Mouse (Mus musculus) limb, embryonic 14.5 days (tissue): ENCODE measurements around the gene Ahsa1. TPM values are rescaled to one million over a fixed set of nuclear protein-coding genes. Genes with fewer than 3 reads are reported as not detected.

Source experiments
- ATAC-seq: fragments of 200-750 bp; cut with Nextera tagmentation; 2 replicates; pipeline ENCODE4 v1.8.0; 2017; ENCODE audit warnings: low read depth, moderate number of reproducible peaks, moderate TSS enrichment; ENCODE audit not compliant: low FRiP score
- DNase-seq: peaks from one replicate; pipeline ENCODE4 v3.0.0-alpha.2; 2015; ENCODE audit warnings: low spot score
- H3K27ac ChIP-seq: fragments of 300-500 bp; sonication (generic); replicated peaks from 2 replicates; pipeline ENCODE4 v1.5.1; 2014; ENCODE audit warnings: low read depth, mild to moderate bottlenecking, low read length, moderate library complexity, mixed read lengths
- H3K27me3 ChIP-seq: fragments of 300-500 bp; sonication (generic); 2 replicates; pipeline ENCODE4 v1.6.1; 2014; ENCODE audit warnings: low read length, mixed read lengths; ENCODE audit not compliant: control insufficient read depth, insufficient read depth
- H3K36me3 ChIP-seq: fragments of 300-500 bp; sonication (generic); 2 replicates; pipeline ENCODE4 v1.6.1; 2014; ENCODE audit warnings: mild to moderate bottlenecking, low read length, moderate library complexity, mixed read lengths; ENCODE audit not compliant: control insufficient read depth, insufficient read depth
- H3K4me1 ChIP-seq: fragments of 300-500 bp; sonication (generic); 2 replicates; pipeline ENCODE4 v1.6.1; 2014; ENCODE audit warnings: antibody characterized with exemption, low read length, mixed read lengths; ENCODE audit not compliant: control insufficient read depth, insufficient read depth
- H3K4me2 ChIP-seq: fragments of 300-500 bp; sonication (generic); replicated peaks from 2 replicates; pipeline ENCODE4 v1.6.1; 2014; ENCODE audit warnings: low read depth, mild to moderate bottlenecking, low read length, moderate library complexity; ENCODE audit not compliant: severe bottlenecking
- H3K4me3 ChIP-seq: fragments of 300-500 bp; sonication (generic); replicated peaks from 2 replicates; pipeline ENCODE4 v1.5.1; 2014; ENCODE audit warnings: low read length
- H3K9ac ChIP-seq: fragments of 300-500 bp; sonication (generic); 2 replicates; pipeline ENCODE4 v1.6.1; 2014; ENCODE audit warnings: mild to moderate bottlenecking, low read depth, low read length, moderate library complexity; ENCODE audit not compliant: severe bottlenecking
- H3K9me3 ChIP-seq: fragments of 300-500 bp; sonication (generic); 2 replicates; pipeline ENCODE4 v1.6.1; 2016; ENCODE audit warnings: low read length; ENCODE audit not compliant: control insufficient read depth
- POLR2A ChIP-seq: fragments of 200-500 bp; IDR thresholded peaks from 2 replicates; pipeline ENCODE4 v1.8.0; 2012; ENCODE audit warnings: inconsistent platforms, mild to moderate bottlenecking, moderate library complexity, borderline replicate concordance; ENCODE audit not compliant: insufficient read depth, insufficient read length; ENCODE audit errors: extremely low read depth
- WGBS: fragments of 180-500 bp; shearing (Covaris S2); extraction: QIAGEN DNeasy Blood & Tissue Kit; methylation state at CpG from one replicate; pipeline ENCODE4 v1.1.7; 2014; 5-methylcytosine and 5-hydroxymethylcytosine counted together
- polyA plus RNA-seq, 2 experiments: library from polyadenylated mRNA; depleted of rRNA in 1 of 2; stranded (reverse) in 1 of 2; unstranded in 1 of 2; fragments of >200 nt; fragmentation: Nextera tagmentation in 1 of 2; extraction: Ambion mirVana in 1 of 2; gene quantifications; 2 replicates each; pipeline versions ENCODE4 v1.2.1 to v1.2.3; 2012 to 2014

Gene Ahsa1
- polyA plus RNA-seq, 2 experiments = 168 to 187 TPM

- H3K4me3 ChIP-seq = no peak overlapping the region
- peaks cover 92% of the 10 kb centered on the region for H3K36me3 ChIP-seq
- no peak overlapping the region for H3K9ac ChIP-seq
- no peaks in the 10 kb centered on the region for H3K9me3 ChIP-seq
- ATAC-seq = no peak
- no peaks in the 10 kb centered on the region for H3K4me1 ChIP-seq
- no peak for DNase-seq
- no peak for TF ChIP-seq POLR2A
- H3K27me3 ChIP-seq = no peaks in the 10 kb centered on the region
- H3K4me2 ChIP-seq = no peak overlapping the region
- no peak overlapping the region for H3K27ac ChIP-seq
- 92% methylated on average over 6 of the region's 6 CpGs for WGBS
Measured at GRCm38 (mm10) chr12:87253878-87254277, 12.4 kb upstream of the Ahsa1 start.

GRCm38 (mm10) chr12:87256629-87257028 lies 9.7 kb upstream of the Ahsa1 start:
- no peaks in the 10 kb centered on the region for H3K4me1 ChIP-seq
- peaks cover 86% of the 10 kb centered on the region for H3K36me3 ChIP-seq
- TF ChIP-seq POLR2A = no peak
- no peak overlapping the region for H3K4me3 ChIP-seq
- WGBS = 96% methylated on average over 5 of the region's 5 CpGs
- H3K27ac ChIP-seq = no peak overlapping the region
- H3K27me3 ChIP-seq = no peaks in the 10 kb centered on the region
- no peak overlapping the region for H3K4me2 ChIP-seq
- DNase-seq (no peak), ATAC-seq (no peak)
- H3K9me3 ChIP-seq = no peaks in the 10 kb centered on the region
- no peak overlapping the region for H3K9ac ChIP-seq

GRCm38 (mm10) chr12:87260562-87260961 lies 5.7 kb upstream of the Ahsa1 start:
- no peak for TF ChIP-seq POLR2A
- H3K4me3 ChIP-seq = no peak overlapping the region
- peaks cover 69% of the 10 kb centered on the region for H3K36me3 ChIP-seq
- H3K4me1 ChIP-seq = no peaks in the 10 kb centered on the region
- no peaks in the 10 kb centered on the region for H3K9me3 ChIP-seq
- 89% methylated on average over 8 of the region's 8 CpGs for WGBS
- ATAC-seq = no peak
- H3K27me3 ChIP-seq = no peaks in the 10 kb centered on the region
- no peak overlapping the region for H3K27ac ChIP-seq
- DNase-seq = no peak
- no peak overlapping the region for H3K4me2 ChIP-seq
- H3K9ac ChIP-seq = no peak overlapping the region

- Histone ChIP-seq H3K36me3 (peaks cover 51% of the 10 kb centered on the region), H3K27ac (0 out of 2 replicates have a peak overlapping the region, but pooled peaks have one; percentile 0), H3K4me2 (peak overlapping the region; percentile 56), H3K4me1 (peaks cover 7% of the 10 kb centered on the region), H3K9ac (peak overlapping the region; percentile 86), H3K4me3 (peak overlapping the region; percentile 90), H3K27me3 (no peaks in the 10 kb centered on the region), H3K9me3 (no peaks in the 10 kb centered on the region)
- WGBS = 21% methylated on average over 11 of the region's 11 CpGs
- no peak for ATAC-seq
- no peak for TF ChIP-seq POLR2A
- no peak for DNase-seq
Measured at GRCm38 (mm10) chr12:87265444-87265843, 835 bp upstream of the Ahsa1 start.

GRCm38 (mm10) chr12:87266827-87267603 lies 736 bp downstream of the Ahsa1 start:
- TF ChIP-seq POLR2A = no peak
- Histone ChIP-seq H3K4me3 (peak overlapping the region; percentile 90), H3K27ac (peak overlapping the region; percentile 84), H3K27me3 (no peaks in the 10 kb centered on the region), H3K36me3 (peaks cover 52% of the 10 kb centered on the region), H3K4me2 (peak overlapping the region; percentile 58), H3K9ac (peak overlapping the region; percentile 86), H3K4me1 (peaks cover 7% of the 10 kb centered on the region), H3K9me3 (no peaks in the 10 kb centered on the region)
- under 1% methylated on average over 31 of the region's 31 CpGs for WGBS
- ATAC-seq (peak; percentile 46), DNase-seq (peak; percentile 15)
